Mouse (Mus musculus) kidney, postnatal 0 days (tissue): ENCODE measurements around the gene Arid3a. TPM values are rescaled to one million over a fixed set of nuclear protein-coding genes. Genes with fewer than 3 reads are reported as not detected.

Experiments used
- ATAC-seq: fragments of 200-750 bp; cut with Nextera tagmentation; replicated peaks from 2 replicates; pipeline ENCODE4 v1.8.0; 2017; ENCODE audit warnings: low read depth, moderate number of reproducible peaks, moderate TSS enrichment, moderate library complexity; ENCODE audit not compliant: low FRiP score
- DNase-seq: peaks from one replicate; pipeline ENCODE4 v3.0.0-alpha.2; 2016; ENCODE audit warnings: low spot score
- H3K27ac ChIP-seq: fragments of 300-500 bp; sonication (generic); 2 replicates; pipeline ENCODE4 v1.5.1; 2014; ENCODE audit warnings: mild to moderate bottlenecking
- H3K27me3 ChIP-seq: fragments of 300-500 bp; sonication (generic); 2 replicates; pipeline ENCODE4 v1.6.1; 2014; ENCODE audit warnings: low read length, mixed read lengths; ENCODE audit not compliant: insufficient read depth
- H3K36me3 ChIP-seq: fragments of 300-500 bp; sonication (generic); 2 replicates; pipeline ENCODE4 v1.6.1; 2014; ENCODE audit warnings: low read length, mixed read lengths; ENCODE audit not compliant: insufficient read depth
- H3K4me1 ChIP-seq: fragments of 300-500 bp; sonication (generic); replicated peaks from 2 replicates; pipeline ENCODE4 v1.6.1; 2014; ENCODE audit warnings: antibody characterized with exemption, low read length, mixed read lengths; ENCODE audit not compliant: insufficient read depth
- H3K4me2 ChIP-seq: fragments of 300-500 bp; sonication (generic); 2 replicates; pipeline ENCODE4 v1.6.1; 2014; ENCODE audit warnings: mild to moderate bottlenecking, low read length, moderate library complexity, mixed read lengths
- H3K4me3 ChIP-seq: fragments of 300-500 bp; sonication (generic); replicated peaks from 2 replicates; pipeline ENCODE4 v1.5.1; 2014; ENCODE audit warnings: low read depth, low read length
- H3K9ac ChIP-seq: fragments of 300-500 bp; sonication (generic); 2 replicates; pipeline ENCODE4 v1.6.1; 2014; ENCODE audit warnings: low read depth, low read length
- H3K9me3 ChIP-seq: fragments of 300-500 bp; sonication (generic); replicated peaks from 2 replicates; pipeline ENCODE4 v1.6.1; 2016; ENCODE audit warnings: low read length, inconsistent platforms, mixed read lengths
- CTCF ChIP-seq: IDR thresholded peaks from 2 replicates; pipeline ENCODE4 v1.5.1; 2016; ENCODE audit warnings: antibody characterized with exemption, low read depth, mild to moderate bottlenecking, moderate library complexity
- WGBS: fragments of 180-500 bp; shearing (Covaris S2); extraction: QIAGEN DNeasy Blood & Tissue Kit; methylation state at CpG from one replicate; pipeline ENCODE4 v1.1.7; 2014; 5-methylcytosine and 5-hydroxymethylcytosine counted together
- polyA plus RNA-seq: library from polyadenylated mRNA; unstranded; fragments of >200 nt; fragmentation: Nextera tagmentation; extraction: Ambion mirVana; gene quantifications from 2 replicates; pipeline ENCODE4 v1.2.1, GENCODE M21; 2015

Arid3a gene
- polyA plus RNA-seq, 1 experiment from 2014 or later: 4.1 TPM

DNA sequence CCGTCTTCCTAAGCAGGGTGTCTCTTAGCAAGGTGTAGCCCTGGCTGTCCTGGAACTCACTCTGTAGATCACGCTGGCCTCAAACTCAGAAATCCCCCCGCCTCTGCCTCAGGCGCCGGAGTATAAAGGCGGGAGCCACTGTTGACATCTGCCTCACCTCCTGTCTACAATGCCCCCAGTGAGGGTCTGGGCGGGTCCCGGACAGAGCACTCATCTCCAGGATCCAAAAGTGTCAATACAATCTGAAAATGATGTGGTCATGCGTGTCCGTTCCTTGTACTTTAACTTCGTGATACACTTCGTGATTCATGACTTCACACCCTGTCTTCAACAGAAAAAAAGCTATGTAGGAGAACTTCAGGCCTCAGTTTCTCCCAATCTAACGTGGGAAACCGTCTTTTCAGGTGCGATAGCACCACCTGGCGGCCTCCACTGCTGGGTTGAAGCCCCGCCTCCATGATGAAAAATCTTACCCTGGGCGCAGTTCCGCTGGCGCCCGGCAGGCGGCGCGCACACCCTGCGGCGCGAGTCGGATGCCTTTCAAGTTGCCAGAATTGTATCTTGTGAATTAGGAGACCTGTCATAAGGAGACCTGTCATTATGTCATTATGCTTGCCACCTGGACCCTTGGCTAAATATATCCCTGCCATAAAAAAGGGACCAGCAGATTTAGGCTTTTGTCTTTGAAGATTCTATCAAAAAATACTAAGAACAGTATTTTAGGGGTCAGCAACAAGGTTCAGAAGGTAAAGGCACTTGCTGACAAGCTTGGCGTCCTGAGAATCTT lies 1.7 kb upstream of the Arid3a start:
- Histone ChIP-seq H3K4me1 (peaks cover 26% of the 10 kb centered on the region), H3K27ac (no peak overlapping the region), H3K9ac (no peak overlapping the region), H3K36me3 (no peaks in the 10 kb centered on the region), H3K27me3 (peaks cover 25% of the 10 kb centered on the region), H3K4me3 (no peak overlapping the region), H3K9me3 (no peaks in the 10 kb centered on the region), H3K4me2 (peak overlapping the region; percentile 68; the same call in 1 of the 2 replicates)
- peak; percentile 100 for TF ChIP-seq CTCF
- no peak for ATAC-seq
- DNase-seq: peak; percentile 92
- 10% methylated on average over 29 of the region's 29 CpGs for WGBS

DNA sequence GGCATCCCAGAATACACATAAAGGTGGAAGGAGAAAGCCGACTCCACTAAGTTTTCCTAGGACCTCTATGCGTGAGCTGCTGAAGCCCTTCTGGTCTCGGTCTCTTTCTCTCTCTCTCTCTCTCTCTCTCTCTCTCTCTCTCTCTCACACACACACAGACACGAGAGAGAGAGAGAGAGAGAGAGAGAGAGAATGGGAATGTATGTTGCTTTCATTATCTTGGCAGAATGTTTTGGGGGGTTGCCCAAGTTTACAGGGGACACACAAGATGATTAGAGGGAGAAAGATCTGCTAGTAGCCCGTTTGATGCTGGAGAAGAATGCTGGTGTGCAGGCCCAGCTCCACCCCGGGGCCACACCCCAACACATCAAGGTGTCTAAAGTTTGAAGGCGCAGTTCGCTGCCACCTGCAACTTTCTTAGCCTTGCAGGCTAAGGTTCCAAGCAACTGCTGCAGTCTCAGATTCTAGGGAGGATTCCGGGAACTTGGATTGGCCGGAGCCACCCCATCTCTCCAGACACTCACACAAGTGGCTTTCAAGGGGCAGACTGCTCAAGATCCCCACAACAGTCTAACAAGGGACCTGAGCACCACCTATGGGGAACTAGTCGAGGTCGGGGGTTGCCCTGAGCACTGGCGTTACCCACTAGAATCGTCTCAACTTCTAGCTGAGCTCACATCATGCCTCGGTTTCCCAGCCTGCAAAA lies 905 bp upstream of the Arid3a start:
- Histone ChIP-seq H3K36me3 (peaks cover 1% of the 10 kb centered on the region; the same call in 1 of the 2 replicates), H3K4me1 (peaks cover 21% of the 10 kb centered on the region), H3K9me3 (no peaks in the 10 kb centered on the region), H3K27ac (peak overlapping the region; percentile 20; the same call in 1 of the 2 replicates), H3K27me3 (peaks cover 18% of the 10 kb centered on the region), H3K4me3 (peak overlapping the region; percentile 91), H3K4me2 (peak overlapping the region; percentile 68), H3K9ac (peak overlapping the region; percentile 93; the same call in 1 of the 2 replicates)
- no peak for TF ChIP-seq CTCF
- DNase-seq (no peak), ATAC-seq (no peak)
- 7% methylated on average over 15 of the region's 15 CpGs for WGBS

DNA sequence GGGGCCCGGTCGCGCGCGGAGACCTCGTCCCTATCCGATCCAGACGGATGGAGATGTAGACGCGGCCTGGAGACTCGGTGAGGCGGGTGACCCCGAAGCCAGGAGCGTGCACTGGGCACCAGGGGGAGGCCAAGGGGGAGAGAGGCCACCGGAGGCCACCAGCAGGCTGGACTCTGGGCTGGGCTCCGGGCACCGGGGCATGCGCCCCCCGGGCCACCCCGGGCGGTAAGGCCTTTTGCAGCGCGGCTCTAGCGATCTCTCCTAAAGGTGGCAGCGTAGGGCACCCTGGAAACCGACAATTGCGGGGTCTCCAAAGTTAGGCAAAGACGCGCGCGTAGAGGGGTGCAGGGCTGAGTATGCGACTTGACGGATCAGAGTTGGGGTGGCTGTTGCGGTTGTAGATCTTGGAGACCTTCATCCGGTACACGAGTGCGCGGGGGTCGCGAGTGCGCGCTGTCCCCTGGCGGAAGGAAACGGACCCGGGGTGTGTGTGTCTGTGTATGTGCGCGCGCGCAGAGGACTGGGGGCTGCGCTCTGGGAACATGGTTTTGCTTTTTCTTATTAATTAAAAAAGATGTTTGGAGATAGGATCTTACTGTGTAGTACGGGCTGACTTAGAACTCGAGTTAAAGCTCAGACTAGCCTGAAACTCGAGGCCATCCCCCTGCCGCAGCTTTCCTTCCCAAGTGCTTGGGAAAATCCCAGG lies 634 bp downstream of the Arid3a start:
- H3K4me1 ChIP-seq: peaks cover 18% of the 10 kb centered on the region
- H3K9me3 ChIP-seq: no peaks in the 10 kb centered on the region

DNA sequence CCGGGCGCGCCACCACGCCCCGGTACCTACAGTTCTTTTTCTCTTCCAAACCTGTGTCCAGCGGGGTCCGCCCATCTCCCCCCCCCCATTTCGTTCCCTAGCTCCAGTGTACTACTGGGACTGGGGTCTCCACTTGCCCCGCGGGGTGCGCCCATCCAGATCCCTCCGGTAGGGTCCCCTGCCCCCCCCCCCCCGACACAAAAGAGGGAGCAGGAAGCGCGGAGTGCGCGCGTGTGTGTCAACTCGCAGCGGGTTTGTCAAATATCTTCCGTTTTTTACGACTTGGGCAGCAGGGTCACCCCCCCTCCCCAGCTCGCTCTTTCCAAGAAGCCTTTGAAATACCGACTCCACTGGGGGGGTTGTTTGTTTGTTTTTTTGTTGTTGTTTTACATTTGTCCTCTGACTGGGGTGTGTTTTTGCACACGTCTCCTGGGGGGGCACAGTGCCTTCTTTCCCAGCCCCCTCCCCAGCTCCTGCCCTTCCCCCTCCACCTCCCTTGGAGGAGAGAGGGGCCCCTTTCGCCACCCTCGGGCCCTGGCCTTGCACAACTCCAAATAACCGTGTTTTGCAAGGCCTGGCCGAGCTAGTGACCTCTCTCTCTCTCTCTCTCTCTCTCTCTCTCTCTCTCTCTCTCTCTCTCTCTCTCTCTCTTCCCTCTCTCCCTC lies 1.3 kb downstream of the Arid3a start:
- peaks cover 25% of the 10 kb centered on the region for H3K4me1 ChIP-seq
- H3K4me3 ChIP-seq: peak overlapping the region; percentile 91
- peak overlapping the region; percentile 98 for H3K27ac ChIP-seq
- WGBS: under 1% methylated on average over 29 of the region's 29 CpGs
- H3K9ac ChIP-seq: peak overlapping the region; percentile 93
- no peaks in the 10 kb centered on the region for H3K9me3 ChIP-seq
- peaks cover 12% of the 10 kb centered on the region; the same call in 1 of the 2 replicates for H3K36me3 ChIP-seq
- 0 out of 2 replicates have a peak, but pooled peaks cover under 1% of the 10 kb centered on the region for H3K27me3 ChIP-seq
- peak; percentile 67 for DNase-seq
- H3K4me2 ChIP-seq: peak overlapping the region; percentile 68
- ATAC-seq: no peak
- no peak for TF ChIP-seq CTCF

More for the DNA sequence above, 634 bp downstream of the Arid3a start:
- Histone ChIP-seq H3K36me3 (peaks cover 12% of the 10 kb centered on the region; the same call in 1 of the 2 replicates), H3K27ac (peak overlapping the region; percentile 98), H3K27me3 (peaks cover 5% of the 10 kb centered on the region), H3K4me3 (peak overlapping the region; percentile 91), H3K9ac (peak overlapping the region; percentile 93), H3K4me2 (peak overlapping the region; percentile 68)
- DNase-seq (peak; percentile 72), ATAC-seq (peak; percentile 33)
- 0 out of 2 replicates have a peak, but pooled peaks have one; percentile 11 for TF ChIP-seq CTCF
- under 1% methylated on average over 50 of the region's 54 CpGs for WGBS

DNA sequence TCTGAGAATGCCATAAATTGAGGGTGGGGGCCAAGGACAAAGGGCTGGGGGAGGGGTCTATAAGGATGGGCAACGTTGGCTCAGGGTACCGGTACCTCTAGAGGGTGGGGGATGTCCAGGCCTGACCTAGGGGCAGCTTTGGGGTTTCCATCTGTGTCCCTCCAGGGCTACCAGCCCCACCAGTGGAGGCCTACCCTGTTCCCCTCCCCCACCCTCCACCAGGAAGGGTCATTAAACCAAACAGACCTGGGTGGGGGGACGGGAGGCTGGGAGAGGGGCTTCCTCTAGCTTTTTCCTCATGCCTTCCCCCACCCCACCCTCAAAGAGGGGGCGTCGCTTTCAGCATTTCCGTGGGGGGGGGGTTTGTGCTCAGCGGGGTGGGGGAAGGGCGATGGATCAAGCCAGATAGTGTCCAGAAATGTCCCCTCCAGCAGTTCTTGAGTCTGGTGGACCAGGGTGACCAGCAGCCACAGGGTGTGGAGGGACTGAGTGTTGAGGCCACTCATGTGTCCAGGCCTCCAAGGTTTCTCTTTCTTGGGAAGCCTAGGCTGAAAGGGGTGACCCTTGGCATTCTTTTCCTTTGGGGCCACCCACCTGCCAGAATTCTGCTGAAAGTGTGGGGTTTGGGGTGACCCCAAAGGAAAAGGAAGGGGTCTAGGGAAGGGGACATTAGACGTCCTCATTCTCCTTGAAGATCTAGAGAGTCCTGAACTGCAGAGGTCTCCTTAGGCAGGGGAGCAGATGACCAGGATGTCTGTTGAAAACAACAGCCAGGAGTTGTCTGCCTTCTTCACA lies 2.3 kb downstream of the Arid3a start:
- H3K27me3 ChIP-seq: no peaks in the 10 kb centered on the region
- peaks cover 34% of the 10 kb centered on the region for H3K4me1 ChIP-seq
- DNase-seq: no peak
- peak overlapping the region; percentile 98 for H3K27ac ChIP-seq
- WGBS: 21% methylated on average over 9 of the region's 9 CpGs
- H3K9me3 ChIP-seq: no peaks in the 10 kb centered on the region
- peak overlapping the region; percentile 25; the same call in 1 of the 2 replicates for H3K9ac ChIP-seq
- TF ChIP-seq CTCF: no peak
- H3K4me2 ChIP-seq: peak overlapping the region; percentile 68
- no peak for ATAC-seq
- peaks cover 16% of the 10 kb centered on the region for H3K36me3 ChIP-seq
- peak overlapping the region; percentile 91 for H3K4me3 ChIP-seq
